Mouse (Mus musculus) E14TG2a.4 (cell line): ENCODE data around the gene Tnni3k.

ENCODE experiments used
- CTCF ChIP-seq: conservative IDR thresholded peaks from 2 replicates; pipeline ENCODE4 v1.5.1; 2014; ENCODE audit warnings: low read length
- NANOG ChIP-seq: IDR thresholded peaks from 2 replicates; pipeline ENCODE4 v1.6.1; 2014; ENCODE audit warnings: borderline replicate concordance, low read length, mixed read lengths

GRCm38 (mm10) chr3:154915566-154915965 lies 139.6 kb downstream of the Tnni3k start:
- TF ChIP-seq CTCF = no peak
- no peak for TF ChIP-seq NANOG
